In the genomic region with DNA sequence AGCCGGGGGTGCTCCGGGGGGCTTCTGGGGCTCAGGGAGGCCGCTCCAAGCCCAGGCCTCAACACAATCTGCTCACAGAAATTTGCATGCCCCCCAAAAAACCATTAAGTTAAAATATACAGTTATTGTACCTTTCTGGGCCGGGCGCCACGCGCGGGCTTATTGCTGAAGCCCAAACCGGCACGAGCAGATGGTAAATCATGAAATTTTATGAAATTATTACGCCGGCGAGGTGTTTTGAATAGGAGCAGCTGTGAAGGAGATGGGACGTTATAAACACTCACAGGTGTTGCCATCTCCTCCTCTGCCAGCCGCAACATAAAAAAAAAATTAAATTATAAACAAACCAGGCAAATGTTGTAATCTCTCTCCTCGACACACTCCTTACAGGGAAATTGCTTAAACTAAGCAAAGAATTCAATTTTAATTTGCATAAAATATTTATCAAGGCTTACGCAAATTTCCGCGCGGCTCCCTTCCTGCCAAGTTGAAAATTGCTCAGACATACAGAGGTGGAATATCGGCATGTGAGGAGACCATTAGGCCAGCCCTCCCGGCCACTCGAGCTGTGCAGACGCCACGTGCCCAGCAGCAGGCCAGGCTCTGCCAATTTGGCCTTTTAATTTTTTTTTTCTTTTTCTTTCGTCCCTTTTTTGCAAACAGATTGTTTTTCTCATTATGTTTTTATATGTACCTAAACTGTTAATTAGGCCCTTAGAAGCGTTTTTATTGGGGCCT, we compare ENCODE assay signal across 8 mouse cellular contexts.
DNase-seq lines count a peak whose midpoint lies in the region; ATAC-seq and TF ChIP-seq lines count a peak whose summit lies in the region.

No protein-coding gene starts in this region.

- H3K4me1 ChIP-seq in neural tube, embryonic 11.5 days (ENCODE audit: control insufficient read depth, insufficient read depth, low read length) = peaks cover 25% of the 10 kb centered on the region
- H3K4me1 ChIP-seq in hindbrain, embryonic 13.5 days (replicated peaks) = peaks cover 41% of the 10 kb centered on the region
- peaks cover 36% of the 10 kb centered on the region for H3K4me1 ChIP-seq in limb, embryonic 13.5 days
- H3K4me1 ChIP-seq in stomach, embryonic 16.5 days (ENCODE audit: control insufficient read depth, insufficient read depth, low read length) = 0 out of 2 replicates have a peak, but pooled peaks cover 3% of the 10 kb centered on the region
- H3K4me1 ChIP-seq in thymus, adult 2 months (replicated peaks; ENCODE audit: control insufficient read depth, insufficient read depth, low read length) = no peaks in the 10 kb centered on the region

- H3K4me2 ChIP-seq in neural tube, embryonic 11.5 days (ENCODE audit: low read depth) = no peak overlapping the region
- H3K4me2 ChIP-seq in hindbrain, embryonic 13.5 days = peak overlapping the region; percentile 42
- peak overlapping the region; percentile 55 for H3K4me2 ChIP-seq in limb, embryonic 13.5 days (replicated peaks)
- H3K4me2 ChIP-seq in stomach, embryonic 16.5 days (ENCODE audit: low read depth, low read length) = peak overlapping the region; percentile 30

- 64% methylated on average over 27 of the region's 27 CpGs for WGBS in neural tube, embryonic 11.5 days
- 40% methylated on average over 27 of the region's 27 CpGs for WGBS in hindbrain, embryonic 13.5 days
- WGBS in limb, embryonic 13.5 days = 22% methylated on average over 27 of the region's 27 CpGs
- 45% methylated on average over 27 of the region's 27 CpGs for WGBS in stomach, embryonic 16.5 days
- 90% methylated on average over 27 of the region's 27 CpGs for WGBS in thymus, adult 2 months

- no peaks in the 10 kb centered on the region for H3K9me3 ChIP-seq in neural tube, embryonic 11.5 days (ENCODE audit: control insufficient read depth, low read length)
- no peaks in the 10 kb centered on the region for H3K9me3 ChIP-seq in hindbrain, embryonic 13.5 days
- no peaks in the 10 kb centered on the region for H3K9me3 ChIP-seq in limb, embryonic 13.5 days
- no peaks in the 10 kb centered on the region for H3K9me3 ChIP-seq in stomach, embryonic 16.5 days (replicated peaks; ENCODE audit: control insufficient read depth, low read length)

- no peak for ATAC-seq in neural tube, embryonic 11.5 days (ENCODE audit: insufficient read depth, low FRiP score, low TSS enrichment)
- ATAC-seq in hindbrain, embryonic 13.5 days (ENCODE audit: low FRiP score) = peak; percentile 14; the same call in 1 of the 2 replicates
- peak; percentile 48; the same call in 1 of the 2 replicates for ATAC-seq in limb, embryonic 13.5 days (ENCODE audit: low FRiP score, low read depth)
- ATAC-seq in stomach, embryonic 16.5 days (ENCODE audit: insufficient read depth, low FRiP score) = no peak

- H3K4me3 ChIP-seq in neural tube, embryonic 11.5 days (ENCODE audit: low read depth, low read length) = no peak overlapping the region
- H3K4me3 ChIP-seq in hindbrain, embryonic 13.5 days = no peak overlapping the region
- peak overlapping the region; percentile 16; the same call in 1 of the 2 replicates for H3K4me3 ChIP-seq in limb, embryonic 13.5 days
- no peak overlapping the region for H3K4me3 ChIP-seq in stomach, embryonic 16.5 days (replicated peaks; ENCODE audit: low read length)
- no peak overlapping the region for H3K4me3 ChIP-seq in thymus, adult 2 months (ENCODE audit: control insufficient read depth, insufficient read depth, low read length)

- TF ChIP-seq CTCF in thymus, adult 2 months (IDR thresholded peaks at IDR 0.05; ENCODE audit: borderline replicate concordance, control insufficient read depth, extremely low read depth, insufficient read depth, low read length, poor library complexity) = no peak

- no peak for DNase-seq in neural tube, embryonic 11.5 days (ENCODE audit: low spot score)
- no peak for DNase-seq in neural tube, embryonic 10.5 days (ENCODE audit: extremely low spot score, low spot score)
- DNase-seq in gastrocnemius, adult 8-10 months (ENCODE audit: low spot score in 2 of 2) = no peak
- no peak for DNase-seq in heart, adult 11 months
- no peak for DNase-seq in thymus, adult 2 months

- no peak for TF ChIP-seq POLR2A in thymus, adult 2 months (IDR thresholded peaks at IDR 0.05; ENCODE audit: control insufficient read depth, extremely low read depth, insufficient read depth, low read length, poor library complexity)

- H3K36me3 ChIP-seq in neural tube, embryonic 11.5 days (ENCODE audit: control insufficient read depth, insufficient read depth, low read length) = no peaks in the 10 kb centered on the region
- H3K36me3 ChIP-seq in hindbrain, embryonic 13.5 days = no peaks in the 10 kb centered on the region
- no peaks in the 10 kb centered on the region for H3K36me3 ChIP-seq in limb, embryonic 13.5 days
- no peaks in the 10 kb centered on the region for H3K36me3 ChIP-seq in stomach, embryonic 16.5 days (ENCODE audit: control insufficient read depth, insufficient read depth, low read length)
- H3K36me3 ChIP-seq in thymus, adult 2 months (ENCODE audit: control insufficient read depth, insufficient read depth, low read length) = no peaks in the 10 kb centered on the region

- peak overlapping the region; percentile 94 for H3K27ac ChIP-seq in neural tube, embryonic 11.5 days (ENCODE audit: low read depth, low read length)
- H3K27ac ChIP-seq in hindbrain, embryonic 13.5 days = peak overlapping the region; percentile 92
- 0 out of 2 replicates have a peak overlapping the region, but pooled peaks have one; percentile 39 for H3K27ac ChIP-seq in limb, embryonic 13.5 days
- no peak overlapping the region for H3K27ac ChIP-seq in stomach, embryonic 16.5 days (ENCODE audit: low read length)
- H3K27ac ChIP-seq in thymus, adult 2 months (ENCODE audit: control insufficient read depth, insufficient read depth, low read length) = no peak overlapping the region

- H3K9ac ChIP-seq in neural tube, embryonic 11.5 days (ENCODE audit: low read length) = no peak overlapping the region
- H3K9ac ChIP-seq in hindbrain, embryonic 13.5 days = peak overlapping the region; percentile 60
- H3K9ac ChIP-seq in limb, embryonic 13.5 days = no peak overlapping the region
- H3K9ac ChIP-seq in stomach, embryonic 16.5 days (ENCODE audit: low read length) = no peak overlapping the region

- H3K27me3 ChIP-seq in neural tube, embryonic 11.5 days (ENCODE audit: control insufficient read depth, insufficient read depth, low read length) = no peaks in the 10 kb centered on the region
- no peaks in the 10 kb centered on the region for H3K27me3 ChIP-seq in hindbrain, embryonic 13.5 days
- peaks cover 62% of the 10 kb centered on the region for H3K27me3 ChIP-seq in limb, embryonic 13.5 days
- H3K27me3 ChIP-seq in stomach, embryonic 16.5 days (ENCODE audit: control insufficient read depth, insufficient read depth, low read length) = 0 out of 2 replicates have a peak, but pooled peaks cover 15% of the 10 kb centered on the region
- H3K27me3 ChIP-seq in thymus, adult 2 months (ENCODE audit: control insufficient read depth, insufficient read depth, low read length) = no peaks in the 10 kb centered on the region

Comparison
In these comparisons a context has a peak if more than half of its experiments do, and no peak if none do; other contexts are left out.
1. ATAC-seq: peak in hindbrain, embryonic 13.5 days (single experiment) and limb, embryonic 13.5 days (single experiment); none in neural tube, embryonic 11.5 days (single experiment) and stomach, embryonic 16.5 days (single experiment).
2. H3K27ac ChIP-seq: peak in neural tube, embryonic 11.5 days (single experiment), hindbrain, embryonic 13.5 days (single experiment) and limb, embryonic 13.5 days (single experiment); none in stomach, embryonic 16.5 days (single experiment) and thymus, adult 2 months (single experiment).